ENCODE assay signal across 17 mouse cellular contexts in genomic region chr15:98922581-98922980, GRCm38 (mm10). TPM values are rescaled to one million over a fixed set of nuclear protein-coding genes. Genes with fewer than 3 reads are reported as not detected.
DNase-seq lines count a peak whose midpoint lies in the region; ATAC-seq and TF ChIP-seq lines count a peak whose summit lies in the region.
"Had no signal": no experiment of that assay in that cellular context is flagged by ENCODE, and none has a peak within 500 bp of the region (broad histone marks: within the 10 kb centered on the region; RNA-seq: fewer than 3 reads in every experiment).

No protein-coding gene starts in this region.

- WGBS in kidney, adult 2 months = 37% methylated on average over 3 of the region's 3 CpGs
- WGBS in kidney, embryonic 16.5 days = 58% methylated on average over 3 of the region's 3 CpGs
- 34% methylated on average over 3 of the region's 3 CpGs for WGBS in intestine, embryonic 16.5 days

- H3K4me2 ChIP-seq in kidney, embryonic 16.5 days (replicated peaks; ENCODE audit: low read depth, low read length) = no peak overlapping the region
- H3K4me2 ChIP-seq in intestine, embryonic 16.5 days (ENCODE audit: low read depth, low read length) = no peak overlapping the region
- H3K4me2 ChIP-seq: embryonic facial prominence, embryonic 12.5 days had no signal

- H3K4me3 ChIP-seq in kidney, adult 2 months (ENCODE audit: insufficient read depth, low read depth, low read length) = no peak overlapping the region
- H3K4me3 ChIP-seq in kidney, embryonic 16.5 days (ENCODE audit: low read length) = no peak overlapping the region
- no peak overlapping the region for H3K4me3 ChIP-seq in intestine, embryonic 16.5 days (ENCODE audit: low read length)
- H3K4me3 ChIP-seq: embryonic facial prominence, embryonic 12.5 days; heart, embryonic 10.5 days; megakaryocyte, embryonic 14.5 days had no signal

- peaks cover 13% of the 10 kb centered on the region; the same call in 1 of the 2 replicates for H3K4me1 ChIP-seq in kidney, adult 2 months (ENCODE audit: control insufficient read depth, insufficient read depth, low read length)
- H3K4me1 ChIP-seq in kidney, embryonic 16.5 days (ENCODE audit: insufficient read depth, low read length) = no peaks in the 10 kb centered on the region
- H3K4me1 ChIP-seq in intestine, embryonic 16.5 days (ENCODE audit: control insufficient read depth, insufficient read depth, low read length) = peaks cover 9% of the 10 kb centered on the region; the same call in 1 of the 2 replicates
- H3K4me1 ChIP-seq: heart, embryonic 10.5 days had no signal

- H3K9ac ChIP-seq in kidney, embryonic 16.5 days (replicated peaks; ENCODE audit: low read length) = no peak overlapping the region
- no peak overlapping the region for H3K9ac ChIP-seq in intestine, embryonic 16.5 days (ENCODE audit: low read depth, low read length)
- H3K9ac ChIP-seq: embryonic facial prominence, embryonic 12.5 days had no signal

- H3K27ac ChIP-seq in kidney, adult 2 months (ENCODE audit: insufficient read depth, low read depth, low read length) = peak overlapping the region; percentile 77
- H3K27ac ChIP-seq in kidney, embryonic 16.5 days (ENCODE audit: low read length) = no peak overlapping the region
- H3K27ac ChIP-seq in intestine, embryonic 16.5 days (ENCODE audit: low read length) = peak overlapping the region; percentile 93
- H3K27ac ChIP-seq: embryonic facial prominence, embryonic 12.5 days; heart, embryonic 10.5 days had no signal

- H3K27me3 ChIP-seq in kidney, adult 2 months (replicated peaks; ENCODE audit: control insufficient read depth, insufficient read depth, low read length) = no peaks in the 10 kb centered on the region
- no peaks in the 10 kb centered on the region for H3K27me3 ChIP-seq in kidney, embryonic 16.5 days (ENCODE audit: insufficient read depth, low read length)
- no peaks in the 10 kb centered on the region for H3K27me3 ChIP-seq in intestine, embryonic 16.5 days (replicated peaks; ENCODE audit: control insufficient read depth, insufficient read depth, low read length)
- H3K27me3 ChIP-seq: embryonic facial prominence, embryonic 12.5 days; megakaryocyte, embryonic 14.5 days had no signal

- ATAC-seq in kidney, embryonic 16.5 days (ENCODE audit: low FRiP score, low TSS enrichment) = no peak
- ATAC-seq in intestine, embryonic 16.5 days = peak; percentile 49
- ATAC-seq: midbrain, embryonic 16.5 days had no signal

- peak; percentile 83 for DNase-seq in kidney, adult 2 months
- peak; percentile 59 for DNase-seq in adipocyte (ENCODE audit: low spot score)
- peak; percentile 28 for DNase-seq in lung, postnatal 14 days
- no peak for DNase-seq in gastrocnemius, postnatal 10 days
- no peak for DNase-seq in gastrocnemius, adult 8-10 months (ENCODE audit: low spot score in 2 of 2)
- DNase-seq: cerebellum, adult 2 months; gastrocnemius, postnatal 25 days; heart, postnatal 4 days had no signal

- no peak for TF ChIP-seq CTCF in kidney, adult 2 months (conservative IDR thresholded peaks at IDR 0.05; ENCODE audit: insufficient read depth, insufficient read length, low read depth, low read length)

- H3K36me3 ChIP-seq in kidney, adult 2 months (ENCODE audit: control insufficient read depth, insufficient read depth, low read length) = no peaks in the 10 kb centered on the region
- no peaks in the 10 kb centered on the region; the same call in 1 of the 2 replicates for H3K36me3 ChIP-seq in kidney, embryonic 16.5 days (ENCODE audit: insufficient read depth, low read length)
- no peaks in the 10 kb centered on the region for H3K36me3 ChIP-seq in intestine, embryonic 16.5 days (ENCODE audit: control insufficient read depth, insufficient read depth, low read length)
- H3K36me3 ChIP-seq: embryonic facial prominence, embryonic 12.5 days had no signal

- no peaks in the 10 kb centered on the region; the same call in 1 of the 2 replicates for H3K9me3 ChIP-seq in kidney, embryonic 16.5 days (ENCODE audit: low read length)
- H3K9me3 ChIP-seq in intestine, embryonic 16.5 days (ENCODE audit: control insufficient read depth, low read length) = 0 out of 2 replicates have a peak, but pooled peaks cover 5% of the 10 kb centered on the region
- H3K9me3 ChIP-seq: embryonic facial prominence, embryonic 12.5 days; heart, embryonic 10.5 days; megakaryocyte, embryonic 14.5 days had no signal

- TF ChIP-seq POLR2A in kidney, adult 2 months (IDR thresholded peaks at IDR 0.05; ENCODE audit: low read depth, low read length) = no peak

RNA-seq across cellular contexts. Expression of gene Lmbr1l, which starts 4.5 kb away (rescaled TPM):
- polyA plus RNA-seq in kidney, adult 2 months (2012; rRNA removed) = 36.1 and 50.2 TPM in 2 replicates
- polyA plus RNA-seq in kidney, embryonic 16.5 days (2015; fragmentation: Nextera tagmentation; extraction: Ambion mirVana) = 17.6 and 18.9 TPM in 2 replicates
- 20.4 and 23.6 TPM in 2 replicates for polyA plus RNA-seq in intestine, embryonic 16.5 days (2015; fragmentation: Nextera tagmentation; extraction: Ambion mirVana)
- total RNA-seq in gastrocnemius, postnatal 10 days (2021) = 1 to 10 TPM; 8.1 to 9.9 TPM
- total RNA-seq in gastrocnemius, adult 8-10 months (2022) = 1 to 10 TPM; 3.7 to 5.0 (median 4.2) TPM

RNA-seq across cellular contexts. Expression of gene Tuba1b, which starts 11.8 kb away (rescaled TPM):
- 488 and 540 TPM in 2 replicates for polyA plus RNA-seq in kidney, adult 2 months (2012; rRNA removed)
- polyA plus RNA-seq in kidney, embryonic 16.5 days (2015; fragmentation: Nextera tagmentation; extraction: Ambion mirVana) = 1,826 and 1,900 TPM in 2 replicates
- polyA plus RNA-seq in intestine, embryonic 16.5 days (2015; fragmentation: Nextera tagmentation; extraction: Ambion mirVana) = 1,159 and 1,322 TPM in 2 replicates
- 100 to 1,000 TPM; 188 to 204 TPM for total RNA-seq in gastrocnemius, postnatal 10 days (2021)
- 10 to 100 TPM; 12.6 to 24.6 (median 20.3) TPM for total RNA-seq in gastrocnemius, adult 8-10 months (2022)

RNA-seq across cellular contexts. Expression of gene Dhh, which starts 24.2 kb away (rescaled TPM):
- polyA plus RNA-seq in kidney, adult 2 months (2012; rRNA removed) = 1.2 and 1.5 TPM in 2 replicates
- polyA plus RNA-seq in kidney, embryonic 16.5 days (2015; fragmentation: Nextera tagmentation; extraction: Ambion mirVana) = 1.4 and 1.8 TPM in 2 replicates
- polyA plus RNA-seq in intestine, embryonic 16.5 days (2015; fragmentation: Nextera tagmentation; extraction: Ambion mirVana) = 0.83 and 1.6 TPM in 2 replicates
- total RNA-seq in gastrocnemius, postnatal 10 days (2021) = 1 to 10 TPM; 3.6 to 4.0 TPM
- total RNA-seq in gastrocnemius, adult 8-10 months (2022) = 1 to 10 TPM in 1 of 4 experiments, under 1 TPM in 3; 0.19 to 1.0 (median 0.49) TPM
- total RNA-seq: common myeloid progenitor, adult 5-6 weeks had no signal

RNA-seq across cellular contexts. Expression of gene Rhebl1, which starts 28.2 kb away (rescaled TPM):
- 6.4 and 7.1 TPM in 2 replicates for polyA plus RNA-seq in kidney, adult 2 months (2012; rRNA removed)
- 16.7 and 18.3 TPM in 2 replicates for polyA plus RNA-seq in kidney, embryonic 16.5 days (2015; fragmentation: Nextera tagmentation; extraction: Ambion mirVana)
- 11.3 and 12.3 TPM in 2 replicates for polyA plus RNA-seq in intestine, embryonic 16.5 days (2015; fragmentation: Nextera tagmentation; extraction: Ambion mirVana)
- total RNA-seq in gastrocnemius, postnatal 10 days (2021) = 1 to 10 TPM; 2.1 to 2.7 TPM
- 1 to 10 TPM; 1.4 to 2.9 (median 2.0) TPM for total RNA-seq in gastrocnemius, adult 8-10 months (2022)

RNA-seq across cellular contexts. Expression of gene Gm49450, which starts 30.8 kb away (rescaled TPM):
- polyA plus RNA-seq in kidney, adult 2 months (2012; rRNA removed) = 12.0 TPM in 1 of 2 replicates, not detected in the other
- polyA plus RNA-seq in kidney, embryonic 16.5 days (2015; fragmentation: Nextera tagmentation; extraction: Ambion mirVana) = not detected in 2 replicates
- polyA plus RNA-seq in intestine, embryonic 16.5 days (2015; fragmentation: Nextera tagmentation; extraction: Ambion mirVana) = not detected in 2 replicates
- not detected for total RNA-seq in gastrocnemius, postnatal 10 days (2021)
- not detected for total RNA-seq in gastrocnemius, adult 8-10 months (2022)
- total RNA-seq: gastrocnemius, postnatal 25 days; heart, postnatal 4 days; layer of hippocampus, adult 8-10 months; left cerebral cortex, postnatal 25 days had no signal
- polyA plus RNA-seq: embryonic facial prominence, embryonic 12.5 days; heart, embryonic 10.5 days; midbrain, embryonic 16.5 days had no signal

Comparison
In these comparisons a context has a peak if more than half of its experiments do, and no peak if none do; other contexts are left out.
1. DNase-seq: peak in kidney, adult 2 months (single experiment), adipocyte (single experiment) and lung, postnatal 14 days (single experiment); none in gastrocnemius, postnatal 10 days (single experiment) and gastrocnemius, adult 8-10 months (0 of 2).